Mouse (Mus musculus) ES-E14 (cell line): Measurements from ENCODE around the gene Ppp3ca.

Experiments
- HCFC1 ChIP-seq: IDR thresholded peaks from 2 replicates; pipeline ENCODE4 v1.6.1; 2012; ENCODE audit warnings: low read length, inconsistent platforms, borderline replicate concordance; ENCODE audit not compliant: insufficient read depth
- MAFK ChIP-seq: IDR thresholded peaks from 2 replicates; pipeline ENCODE4 v1.6.1; 2014; ENCODE audit warnings: mild to moderate bottlenecking, low read depth, low read length, inconsistent platforms; ENCODE audit not compliant: insufficient read depth
- ZC3H11A ChIP-seq: IDR thresholded peaks from 2 replicates; pipeline ENCODE4 v1.6.1; 2012; ENCODE audit warnings: low read depth, mild to moderate bottlenecking, inconsistent platforms, low read length, borderline replicate concordance

- TF ChIP-seq MAFK, result no peak
- TF ChIP-seq HCFC1, result no peak
- TF ChIP-seq ZC3H11A, result no peak
These were observed 229.8 kb downstream of the Ppp3ca start for GRCm38 (mm10) chr3:136899744-136900143.
